Comparison of ENCODE assay signal across 8 mouse cellular contexts in the genomic region with DNA sequence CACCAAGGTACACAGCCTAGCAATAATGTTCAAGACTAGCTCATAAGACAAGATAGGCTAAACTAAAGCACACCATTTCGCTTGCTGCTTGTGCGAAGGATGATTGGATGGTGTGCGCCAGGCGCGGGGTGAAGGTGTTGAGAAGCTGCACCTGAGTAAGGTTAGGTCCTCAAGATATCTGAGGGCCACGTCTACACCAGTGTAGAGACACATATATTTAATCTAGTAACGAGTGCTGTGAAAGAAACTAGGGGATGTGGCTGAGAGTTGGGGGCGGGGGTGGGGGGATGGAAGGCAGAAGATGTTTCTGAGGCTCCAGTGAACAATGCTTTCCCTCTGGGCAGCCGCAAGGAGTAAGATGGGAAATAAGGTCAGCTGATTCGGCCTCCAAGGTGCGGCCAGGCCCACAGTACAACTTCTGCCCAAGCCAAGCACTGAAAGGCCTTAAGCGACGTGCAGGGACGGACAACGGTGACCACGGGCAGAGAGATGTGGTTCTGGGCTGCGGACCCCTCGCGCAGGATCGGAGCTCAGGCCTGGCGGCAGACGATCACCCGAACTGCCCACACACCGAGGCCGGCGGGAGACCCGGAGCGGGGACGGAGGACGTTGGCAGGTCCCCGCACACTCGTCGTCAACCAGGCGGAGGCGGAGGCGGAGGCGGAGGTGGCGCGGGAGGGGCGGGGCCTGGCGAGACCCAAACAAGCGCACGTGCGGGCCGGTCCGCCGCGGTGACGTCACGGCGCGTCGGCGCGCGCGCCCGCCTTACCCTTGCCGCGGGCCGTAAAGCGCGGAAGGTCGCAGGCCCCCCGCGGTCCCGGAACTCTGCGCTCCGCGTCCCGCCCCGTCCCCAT. TPM values are rescaled to one million over a fixed set of nuclear protein-coding genes. Genes with fewer than 3 reads are reported as not detected.
DNase-seq lines count a peak whose midpoint lies in the region; ATAC-seq lines count a peak whose summit lies in the region.

TSS of gene Pdpr (plus strand) at position 766 of the 854 bp plus-strand sequence.

- DNase-seq in MN1 (ENCODE audit: low spot score) = peak; percentile 94
- peak; percentile 91 for DNase-seq in cerebellum, adult 9-10 months
- DNase-seq in frontal cortex, adult 2 months (ENCODE audit: extremely low spot score in 1 of 2, low spot score in 1 of 2) = peak; percentile 74 to 88
- peak; percentile 91 for DNase-seq in hindbrain, embryonic 11.5 days (ENCODE audit: low spot score)
- DNase-seq in layer of hippocampus, postnatal 10 days (ENCODE audit: low spot score in 2 of 2) = peak; percentile 87 to 93
- peak; percentile 95 for DNase-seq in lung, postnatal 10 days
- peak; percentile 93 for DNase-seq in ovary, postnatal 36 days (ENCODE audit: low spot score)
- DNase-seq in thymus, postnatal 25 days = peak; percentile 93

- H3K27ac ChIP-seq in hindbrain, embryonic 11.5 days (ENCODE audit: low read depth, low read length) = no peak within 1 kb of the TSS; the same call in 1 of the 2 replicates

- WGBS in hindbrain, embryonic 11.5 days = 12% methylated on average over 29 of the region's 72 CpGs

- H3K4me1 ChIP-seq in hindbrain, embryonic 11.5 days (replicated peaks; ENCODE audit: control insufficient read depth, insufficient read depth, low read length) = no peaks in the 10 kb centered on the region

- no peaks in the 10 kb centered on the region for H3K36me3 ChIP-seq in hindbrain, embryonic 11.5 days (ENCODE audit: control insufficient read depth, insufficient read depth, low read length)

- H3K27me3 ChIP-seq in hindbrain, embryonic 11.5 days (ENCODE audit: control insufficient read depth, insufficient read depth, low read length) = no peaks in the 10 kb centered on the region

- peak; percentile 95 for ATAC-seq in hindbrain, embryonic 11.5 days (ENCODE audit: low FRiP score)

- H3K9ac ChIP-seq in hindbrain, embryonic 11.5 days (ENCODE audit: low read depth, low read length) = peak within 1 kb of the TSS; percentile 66

- H3K9me3 ChIP-seq in hindbrain, embryonic 11.5 days (ENCODE audit: control insufficient read depth, low read length) = no peaks in the 10 kb centered on the region

- H3K4me3 ChIP-seq in hindbrain, embryonic 11.5 days (ENCODE audit: low read depth, low read length) = peak within 1 kb of the TSS; percentile 60

- peak within 1 kb of the TSS; percentile 64 for H3K4me2 ChIP-seq in hindbrain, embryonic 11.5 days (replicated peaks; ENCODE audit: low read depth, low read length)

RNA-seq across cellular contexts. Expression of gene Pdpr, which starts in this region (rescaled TPM):
- 12.9 and 15.8 TPM in 2 replicates for polyA plus RNA-seq in frontal cortex, adult 2 months (2012; rRNA removed)
- polyA plus RNA-seq in hindbrain, embryonic 11.5 days (2014; fragmentation: Nextera tagmentation; extraction: Ambion mirVana) = 5.2 and 6.4 TPM in 2 replicates
- total RNA-seq in layer of hippocampus, postnatal 10 days (2021) = 10 to 100 TPM; 30.9 to 34.7 TPM
